Mouse (Mus musculus): ENCODE results near the gene C2cd2l.
"Not testable (repeated sequence)": the region's sequence is repeated elsewhere in the genome, so short reads cannot be mapped to it uniquely, and the experiment has no call there.

The C2cd2l gene

GRCm38 (mm10) chr9:44313476-44314256 is 6.4 kb downstream of the C2cd2l start:
- no peak for DNase-seq (ENCODE audit: low spot score)

DNA sequence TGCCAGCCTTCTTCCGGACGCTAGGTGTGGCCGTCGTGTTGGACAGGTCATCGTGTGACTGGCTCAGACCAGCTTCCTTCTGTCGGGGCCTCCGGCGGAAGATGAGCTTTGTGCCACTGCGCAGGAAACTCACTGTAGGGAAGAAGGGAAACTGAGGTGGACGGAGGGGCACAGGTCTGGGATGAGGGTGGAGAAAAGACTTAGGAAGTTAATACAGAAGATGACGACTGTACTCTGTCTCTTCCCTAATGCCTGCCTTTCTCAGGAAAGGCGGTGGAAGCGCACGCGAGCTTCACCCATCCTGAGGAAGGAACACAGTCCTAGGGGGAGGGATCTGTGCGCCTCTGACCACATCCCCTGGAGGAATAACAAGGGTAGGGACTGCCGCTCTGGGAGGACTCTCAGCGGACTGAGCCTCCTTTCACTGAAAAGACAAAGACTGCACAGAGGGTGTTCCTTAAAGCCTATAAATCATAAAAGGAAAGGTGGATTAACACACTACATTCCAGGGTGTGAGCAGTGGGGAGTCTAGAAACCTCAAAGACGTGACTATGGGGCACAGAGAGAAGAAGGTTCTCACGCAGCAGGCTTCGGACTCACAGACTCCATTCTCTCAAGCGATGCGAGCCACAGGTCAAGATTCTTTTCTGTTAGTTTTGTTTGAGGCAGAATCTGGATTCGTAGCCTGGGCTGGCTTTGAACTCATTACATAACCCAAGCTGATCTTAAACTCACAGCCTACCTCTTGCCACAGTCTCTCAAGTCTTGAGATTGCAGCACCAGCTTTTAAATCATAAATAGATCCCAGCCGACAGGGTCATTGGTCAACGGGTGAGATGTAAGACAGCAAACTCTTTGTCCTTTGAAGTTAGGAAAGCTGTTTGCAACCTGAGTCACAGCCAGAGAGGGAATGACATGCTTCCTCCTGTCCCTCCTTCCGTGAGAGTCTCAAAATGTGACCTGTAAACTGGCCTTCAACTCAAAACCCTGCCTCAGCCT is 8.7 kb downstream of the C2cd2l start:
- DNase-seq (ENCODE audit: low spot score), result no peak

DNA sequence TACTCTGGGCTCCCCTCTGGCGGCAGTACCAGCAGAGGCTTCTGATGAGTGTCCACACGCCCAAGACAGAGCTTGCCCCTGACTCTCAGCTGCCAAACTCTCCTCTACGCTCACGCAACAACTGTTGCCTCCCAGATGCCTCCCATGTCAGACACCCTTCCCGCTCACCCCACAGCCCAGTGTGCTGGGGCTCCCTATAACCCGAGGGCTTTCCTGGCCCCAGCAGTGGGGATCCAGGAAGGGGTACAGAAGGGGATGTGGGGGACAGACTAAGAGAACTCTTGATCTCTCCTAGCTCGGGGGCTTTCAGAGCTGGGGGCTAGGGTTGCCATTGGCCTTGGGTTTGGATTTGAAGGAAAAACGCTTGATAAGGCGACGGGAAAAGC is 9.3 kb downstream of the C2cd2l start:
- DNase-seq (ENCODE audit: low spot score), result no peak

- no peak for DNase-seq (ENCODE audit: low spot score)
These were observed 10.3 kb downstream of the C2cd2l start for GRCm38 (mm10) chr9:44309756-44310155.

DNA sequence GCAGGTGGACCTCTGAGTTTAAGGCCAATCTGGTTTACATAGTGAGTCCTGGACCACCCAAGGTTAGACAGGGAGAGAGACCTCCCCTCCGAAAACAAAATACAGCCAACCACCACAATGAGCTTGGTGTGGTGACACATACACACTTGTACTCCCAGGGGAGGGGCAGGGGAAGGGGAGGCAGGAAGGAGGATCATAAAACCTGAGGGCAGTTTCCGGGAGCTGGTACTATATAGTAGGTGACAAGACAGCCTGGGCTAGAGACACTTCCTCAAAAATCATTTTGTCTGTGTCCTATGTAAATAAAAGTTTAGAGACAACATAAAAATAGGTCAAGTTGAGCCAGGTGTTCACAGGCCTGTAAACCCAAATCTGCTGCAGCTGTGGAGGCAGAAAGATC is 12.8 kb downstream of the C2cd2l start:
- no peak for DNase-seq (ENCODE audit: low spot score)

- DNase-seq (ENCODE audit: low spot score), result no peak
These were observed 13.6 kb downstream of the C2cd2l start for GRCm38 (mm10) chr9:44306532-44306931.

DNA sequence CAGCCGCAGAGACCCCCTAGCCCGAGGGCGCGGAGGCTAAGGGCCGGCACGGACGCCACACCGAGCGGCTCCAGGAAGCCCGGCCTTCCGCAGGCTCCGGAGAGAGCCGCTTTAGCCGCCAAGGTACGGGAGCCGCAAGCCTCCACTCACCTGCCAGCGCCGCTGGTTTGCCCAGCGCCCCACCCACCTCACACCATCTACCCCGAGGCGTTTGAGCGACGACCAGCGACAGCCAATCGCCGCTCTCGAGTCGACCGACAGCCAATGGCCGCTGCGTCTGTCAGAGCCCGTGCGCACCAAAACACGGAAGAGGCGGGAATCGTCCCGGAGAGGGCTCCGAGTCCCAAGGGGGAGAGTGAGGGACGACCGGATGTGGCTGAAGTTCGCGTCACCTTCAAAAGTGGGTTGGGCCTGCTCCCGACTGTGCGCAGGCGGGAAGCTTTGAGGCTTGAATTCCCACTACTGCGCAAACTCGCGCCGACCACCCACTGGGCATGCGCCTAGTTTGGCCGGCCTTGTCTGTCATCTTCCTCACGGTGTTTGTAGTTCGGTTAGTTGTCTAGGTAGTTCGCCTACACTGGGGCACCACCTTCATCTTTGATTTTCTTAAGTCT is 14.5 kb downstream of the C2cd2l start, which contains the start of gene Hinfp:
Gene Hinfp (minus strand): TSS at position 206 of the 614 bp plus-strand sequence.
- peak; percentile 99 for DNase-seq (ENCODE audit: low spot score)

DNA sequence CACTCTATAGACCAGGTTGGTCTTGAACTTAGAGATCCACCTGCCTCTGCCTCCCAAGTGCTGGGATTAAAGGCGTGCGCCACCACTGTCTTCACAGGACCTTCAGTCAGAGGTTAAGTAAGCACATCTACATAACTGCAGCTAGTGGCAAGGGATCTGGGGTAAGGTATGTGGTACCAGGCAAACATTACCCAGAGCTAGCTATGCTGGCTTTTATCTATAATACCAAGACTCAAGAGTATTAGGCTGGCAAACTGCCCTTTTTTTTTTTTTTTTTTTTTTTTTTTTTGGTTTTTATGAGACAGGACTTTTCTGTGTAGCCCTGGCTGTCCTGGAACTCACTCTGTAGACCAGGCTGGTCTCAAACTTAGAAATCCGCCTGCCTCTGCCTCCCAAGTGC is 20.1 kb downstream of the C2cd2l start:
- not testable (repeated sequence) for DNase-seq (ENCODE audit: low spot score)

- no peak for DNase-seq (ENCODE audit: low spot score)
These were observed 27.6 kb downstream of the C2cd2l start for GRCm38 (mm10) chr9:44292490-44292889.

GRCm38 (mm10) chr9:44288959-44289291 is 31.2 kb downstream of the C2cd2l start:
- DNase-seq (ENCODE audit: low spot score), result no peak

DNA sequence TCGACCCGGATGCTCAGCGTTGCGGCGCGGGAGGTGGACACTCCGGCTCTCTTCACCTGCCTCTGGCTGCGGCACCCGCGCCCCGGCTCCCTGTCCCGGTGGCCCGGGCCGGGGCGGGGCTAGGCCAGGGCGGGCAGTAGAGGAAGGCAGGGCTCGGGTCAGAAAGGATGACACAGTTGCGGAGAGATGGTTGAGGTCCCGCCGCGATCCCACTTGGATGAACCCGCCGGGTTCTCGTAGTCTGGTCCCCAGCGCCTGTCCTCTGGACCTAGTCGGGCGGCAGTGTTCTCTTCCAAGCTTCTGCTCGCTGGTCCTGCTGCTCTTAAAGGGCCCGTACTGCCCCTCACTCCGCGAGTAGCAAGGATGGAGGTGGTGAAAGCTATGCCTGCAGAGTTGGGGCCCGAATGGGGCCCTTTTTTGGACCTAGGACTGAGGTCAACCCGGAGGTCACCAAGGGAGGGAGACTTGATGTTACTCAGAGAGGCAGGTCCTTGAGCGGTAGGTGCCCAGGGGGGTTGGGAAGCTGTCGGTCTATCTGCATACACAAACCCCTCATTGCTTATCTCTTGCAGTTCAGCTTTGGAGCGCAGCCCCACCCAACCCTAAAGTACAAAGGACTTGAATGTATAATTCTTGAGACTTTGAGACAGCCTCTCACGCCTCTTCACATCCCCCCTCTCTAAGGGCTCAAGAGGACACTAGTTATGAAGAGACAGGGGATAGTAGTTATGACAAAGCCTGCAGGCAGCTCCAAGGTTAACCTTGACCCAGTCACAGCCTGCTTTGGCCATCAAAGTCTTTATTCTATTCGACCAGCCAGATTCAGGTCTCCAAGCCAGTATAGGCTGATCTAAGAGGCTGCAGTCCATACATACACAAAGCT is 31.8 kb downstream of the C2cd2l start, which contains the start of gene Abcg4:
Gene Abcg4 (minus strand): TSS at position 540 of the 883 bp plus-strand sequence.
- DNase-seq (ENCODE audit: low spot score), result no peak

GRCm38 (mm10) chr9:44287401-44288075 is 32.5 kb downstream of the C2cd2l start:
- peak; percentile 41 for DNase-seq (ENCODE audit: low spot score)

GRCm38 (mm10) chr9:44287003-44287400 is 33.1 kb downstream of the C2cd2l start:
- no peak for DNase-seq (ENCODE audit: low spot score)

DNA sequence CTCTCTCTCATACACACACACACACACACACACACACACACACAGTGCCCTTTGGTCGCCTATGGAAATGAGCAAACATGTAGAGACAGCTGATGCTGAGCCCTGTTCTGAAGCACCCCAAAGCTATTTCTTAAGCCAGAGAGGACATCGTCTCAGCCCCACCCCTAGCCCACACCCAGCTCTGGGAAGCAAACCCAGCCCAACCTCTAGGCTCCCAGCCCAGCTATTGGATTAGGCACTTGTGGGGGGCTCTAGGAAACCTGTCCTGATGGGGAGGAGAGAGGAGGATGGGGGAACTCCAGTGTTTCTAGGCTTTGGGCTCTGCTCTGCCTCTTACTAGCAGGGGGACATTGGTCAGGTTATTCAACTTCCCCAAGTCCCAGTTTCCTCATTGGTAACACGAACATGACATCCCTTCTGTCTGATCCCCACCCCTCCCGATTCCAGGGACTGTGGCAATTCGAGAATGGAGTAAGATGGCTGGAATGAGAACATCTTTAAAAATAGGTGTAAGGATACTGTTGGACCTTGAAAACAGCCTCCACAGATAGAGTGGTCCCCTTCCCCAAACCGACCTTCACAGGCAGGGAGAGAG is 33.7 kb downstream of the C2cd2l start:
- DNase-seq (ENCODE audit: low spot score), result no peak

GRCm38 (mm10) chr9:44283183-44283582 is 36.9 kb downstream of the C2cd2l start:
- no peak for DNase-seq (ENCODE audit: low spot score)

DNA sequence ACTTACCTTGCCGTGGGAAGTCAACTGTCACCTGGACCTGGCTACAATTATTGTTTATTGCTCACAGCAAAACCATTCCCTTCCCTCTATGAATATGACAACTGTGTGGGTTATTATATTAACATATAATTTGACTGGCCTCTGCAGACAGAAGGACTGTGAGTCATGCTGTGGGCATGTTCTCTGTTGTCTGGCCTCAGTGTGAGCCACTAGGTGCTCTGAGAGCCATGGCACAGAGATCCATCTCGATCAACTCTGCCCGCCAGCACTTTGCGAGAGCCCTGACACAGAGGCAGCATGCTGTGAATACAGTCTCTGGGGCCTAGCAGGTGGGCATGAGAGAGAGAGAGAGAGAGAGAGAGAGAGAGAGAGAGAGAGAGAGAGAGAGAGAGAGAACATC is 50.1 kb downstream of the C2cd2l start:
- no peak for DNase-seq (ENCODE audit: low spot score)

DNA sequence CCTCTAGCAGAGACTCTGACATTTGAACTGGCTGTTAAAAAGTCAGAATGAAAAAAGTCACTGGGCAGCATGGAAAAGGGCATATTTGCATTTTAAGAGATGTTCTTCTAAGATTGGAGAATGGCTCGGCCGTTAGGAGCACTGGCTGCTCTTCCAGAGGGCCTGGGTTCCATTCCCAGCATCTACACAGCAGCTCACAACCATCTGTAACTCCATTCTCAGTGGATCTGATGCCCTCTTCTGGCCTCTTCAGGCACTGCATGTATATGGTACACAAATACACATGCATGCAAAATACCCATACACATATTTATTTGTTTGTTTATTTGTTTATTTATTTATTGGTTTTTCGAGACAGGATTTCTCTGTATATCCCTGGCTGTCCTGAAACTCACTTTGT is 51.0 kb downstream of the C2cd2l start:
- no peak for DNase-seq (ENCODE audit: low spot score)

DNA sequence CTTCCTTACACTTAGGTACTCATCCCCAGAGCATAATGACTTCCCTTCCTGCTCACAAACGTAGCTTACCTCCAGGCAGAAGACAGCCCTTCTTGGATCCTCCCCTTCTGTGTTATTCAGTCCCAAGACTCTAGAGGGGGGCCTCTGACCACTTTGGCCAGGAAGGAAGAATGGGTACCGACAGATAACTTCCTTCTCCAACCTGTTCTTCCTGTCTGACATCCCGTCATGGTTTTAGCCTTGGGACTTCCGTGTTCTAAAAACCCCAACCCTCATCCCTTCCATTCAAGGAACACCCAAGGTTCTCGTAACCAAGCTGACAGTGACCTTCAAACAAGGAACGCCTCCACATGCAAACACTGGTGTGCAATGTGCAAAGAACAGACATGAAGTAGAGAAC is 51.7 kb downstream of the C2cd2l start, which contains the start of gene Nlrx1:
Gene Nlrx1 (minus strand): TSS at position 168 of the 400 bp plus-strand sequence.
- no peak for DNase-seq (ENCODE audit: low spot score)

DNA sequence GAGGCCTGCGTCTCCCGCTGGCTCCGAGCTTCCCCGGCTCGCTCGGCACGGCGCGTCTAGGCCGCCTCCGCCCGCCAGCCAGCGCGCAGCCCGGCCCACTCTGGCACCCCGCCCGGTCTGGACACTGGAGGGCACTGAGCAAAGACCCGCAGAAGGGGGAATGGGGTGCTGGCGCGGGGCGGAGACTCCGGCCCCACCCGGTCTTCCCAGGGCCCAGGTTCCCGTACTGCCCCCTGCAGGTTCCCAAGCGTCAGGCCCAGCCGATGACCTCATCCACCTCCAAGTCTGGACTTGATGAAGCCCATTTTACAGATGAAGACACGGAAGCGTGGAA is 52.1 kb downstream of the C2cd2l start:
- peak; percentile 85 for DNase-seq (ENCODE audit: low spot score)

GRCm38 (mm10) chr9:44267319-44268026 is 52.6 kb downstream of the C2cd2l start:
- DNase-seq (ENCODE audit: low spot score), result no peak
